Mouse (Mus musculus) CH12.LX (cell line): ENCODE data around the gene Cysrt1.

Source experiments
- CTCF ChIP-seq, 2 experiments: IDR thresholded peaks in 1 of 2; conservative IDR thresholded peaks in 1 of 2; 2 replicates each; pipeline ENCODE4 v1.5.1; 2011 to 2012; ENCODE audit warnings: low read depth in 2 of 2, low read length in 2 of 2, improper control_type of control experiment in 1 of 2, inconsistent platforms in 1 of 2, mild to moderate bottlenecking in 1 of 2, moderate library complexity in 1 of 2
- ELF1 ChIP-seq: IDR thresholded peaks from 2 replicates; pipeline ENCODE4 v1.6.1; 2014; ENCODE audit warnings: low read depth, mild to moderate bottlenecking, inconsistent platforms, low read length, improper control_type of control experiment
- MAX ChIP-seq: IDR thresholded peaks from 2 replicates; pipeline ENCODE4 v1.6.1; 2011; ENCODE audit warnings: low read length, improper control_type of control experiment
- MAZ ChIP-seq: IDR thresholded peaks from 2 replicates; pipeline ENCODE4 v1.6.1; 2012; ENCODE audit warnings: low read depth, mild to moderate bottlenecking, inconsistent platforms, low read length, improper control_type of control experiment, moderate library complexity
- MEF2A ChIP-seq: IDR thresholded peaks from 2 replicates; pipeline ENCODE4 v1.6.1; 2014; ENCODE audit warnings: low read depth, mild to moderate bottlenecking, inconsistent platforms, low read length, improper control_type of control experiment, borderline replicate concordance
- MXI1 ChIP-seq: IDR thresholded peaks from 2 replicates; pipeline ENCODE4 v1.6.1; 2011; ENCODE audit warnings: mild to moderate bottlenecking, low read depth, low read length, improper control_type of control experiment
- PAX5 ChIP-seq: IDR thresholded peaks from 2 replicates; pipeline ENCODE4 v1.6.1; 2012; ENCODE audit warnings: low read length, inconsistent platforms, mixed read lengths
- POLR2AphosphoS2 ChIP-seq: IDR thresholded peaks from 2 replicates; pipeline ENCODE4 v1.6.1; 2011; ENCODE audit warnings: low read depth, low read length, improper control_type of control experiment
- RAD21 ChIP-seq: IDR thresholded peaks from 2 replicates; pipeline ENCODE4 v1.6.1; 2011; ENCODE audit warnings: low read depth, mild to moderate bottlenecking, low read length, improper control_type of control experiment, moderate library complexity
- UBTF ChIP-seq: IDR thresholded peaks from 2 replicates; pipeline ENCODE4 v1.6.1; 2012; ENCODE audit warnings: low read depth, mild to moderate bottlenecking, inconsistent platforms, low read length, improper control_type of control experiment, moderate library complexity
- ZC3H11A ChIP-seq: IDR thresholded peaks from 2 replicates; pipeline ENCODE4 v1.6.1; 2012; ENCODE audit warnings: low read depth, mild to moderate bottlenecking, inconsistent platforms, low read length, improper control_type of control experiment
- ZNF384 ChIP-seq: IDR thresholded peaks from 2 replicates; pipeline ENCODE4 v1.6.1; 2012; ENCODE audit warnings: low read depth, low read length, improper control_type of control experiment, inconsistent platforms

- TF ChIP-seq CTCF (conservative IDR thresholded peaks at IDR 0.05 in 1 of 2, IDR thresholded peaks at IDR 0.05 in 1 of 2; ENCODE audit: low read depth in 2 of 2, low read length in 2 of 2) (no peak), MAZ (no peak), RAD21 (no peak), ZC3H11A (no peak), MXI1 (no peak), ZNF384 (no peak), UBTF (no peak), PAX5 (no peak), MAX (no peak), ELF1 (no peak), MEF2A (no peak), POLR2AphosphoS2 (no peak)
These were observed 24.5 kb upstream of the Cysrt1 start for GRCm38 (mm10) chr2:25266720-25267119.
